Mouse (Mus musculus) intestine, embryonic 15.5 days (tissue): Measurements from ENCODE around the gene Fank1. TPM values are rescaled to one million over a fixed set of nuclear protein-coding genes. Genes with fewer than 3 reads are reported as not detected.
"Not testable (repeated sequence)": the region's sequence is repeated elsewhere in the genome, so short reads cannot be mapped to it uniquely, and the experiment has no call there.

Experiments used
- ATAC-seq: fragments of 200-750 bp; cut with Nextera tagmentation; 2 replicates; pipeline ENCODE4 v1.8.0; 2017; ENCODE audit warnings: moderate TSS enrichment, moderate library complexity
- H3K27ac ChIP-seq: fragments of 300-500 bp; sonication (generic); 2 replicates; pipeline ENCODE4 v1.5.1; 2015; ENCODE audit warnings: mild to moderate bottlenecking, inconsistent platforms
- H3K27me3 ChIP-seq: fragments of 300-500 bp; sonication (generic); replicated peaks from 2 replicates; pipeline ENCODE4 v1.6.1; 2015; ENCODE audit warnings: inconsistent platforms
- H3K36me3 ChIP-seq: fragments of 300-500 bp; sonication (generic); 2 replicates; pipeline ENCODE4 v1.6.1; 2015; ENCODE audit warnings: inconsistent platforms
- H3K4me1 ChIP-seq: fragments of 300-500 bp; sonication (generic); replicated peaks from 2 replicates; pipeline ENCODE4 v1.6.1; 2015; ENCODE audit warnings: inconsistent platforms
- H3K4me2 ChIP-seq: fragments of 300-500 bp; sonication (generic); replicated peaks from 2 replicates; pipeline ENCODE4 v1.6.1; 2015; ENCODE audit warnings: mild to moderate bottlenecking, inconsistent platforms
- H3K4me3 ChIP-seq: fragments of 300-500 bp; sonication (generic); replicated peaks from 2 replicates; pipeline ENCODE4 v1.5.1; 2015; ENCODE audit warnings: inconsistent platforms
- H3K9ac ChIP-seq: fragments of 300-500 bp; sonication (generic); 2 replicates; pipeline ENCODE4 v1.6.1; 2015; ENCODE audit warnings: inconsistent platforms
- H3K9me3 ChIP-seq: fragments of 300-500 bp; sonication (generic); 2 replicates; pipeline ENCODE4 v1.6.1; 2016; ENCODE audit warnings: inconsistent platforms
- WGBS: fragments of 180-500 bp; shearing (Covaris S2); methylation state at CpG from one replicate; pipeline ENCODE4 v1.1.7; 2015; 5-methylcytosine and 5-hydroxymethylcytosine counted together
- polyA plus RNA-seq: library from polyadenylated mRNA; unstranded; fragments of >200 nt; fragmentation: Nextera tagmentation; extraction: Ambion mirVana; gene quantifications from 2 replicates; pipeline ENCODE4 v1.2.1, GENCODE M21; 2015

Gene Fank1
- polyA plus RNA-seq, 1 experiment from 2014 or later: 1.1 TPM

DNA sequence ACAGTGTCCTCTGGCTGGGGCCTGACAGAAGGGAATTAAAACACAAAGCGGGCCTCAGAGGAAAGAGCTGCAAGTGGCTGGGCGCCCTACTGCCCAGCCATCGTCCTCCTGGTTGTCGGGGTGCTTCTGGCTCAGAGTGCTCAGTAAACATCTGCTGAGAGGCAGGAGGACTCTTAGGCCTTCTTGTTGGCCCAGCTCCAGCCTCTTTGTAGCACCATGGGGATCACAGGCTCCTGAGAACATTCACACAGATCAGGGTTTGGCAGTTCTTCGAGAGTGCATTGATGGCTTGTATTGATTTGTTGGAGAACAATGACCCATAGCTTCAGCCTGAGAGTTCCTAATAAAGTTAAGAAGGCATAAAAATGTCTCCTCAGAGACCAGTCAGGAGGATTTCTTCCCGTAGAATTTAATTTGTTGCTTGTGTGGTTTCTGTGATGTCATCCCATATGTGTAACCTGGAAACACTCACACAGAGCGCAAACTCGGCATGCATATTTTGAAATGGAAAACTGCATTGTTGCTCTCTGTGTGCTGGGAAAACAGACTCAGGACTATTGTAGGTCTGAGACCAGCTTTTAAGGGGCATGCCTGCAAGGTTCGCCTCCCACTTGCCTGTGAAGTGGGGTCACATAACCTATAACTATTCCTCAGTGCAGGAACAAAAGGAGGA, 108.2 kb downstream of the Fank1 start:
- not testable (repeated sequence) for H3K4me1 ChIP-seq, H3K4me3 ChIP-seq, ATAC-seq, H3K9ac ChIP-seq, H3K27ac ChIP-seq, H3K27me3 ChIP-seq, H3K9me3 ChIP-seq, H3K4me2 ChIP-seq, H3K36me3 ChIP-seq
- 65% methylated on average over 5 of the region's 9 CpGs for WGBS

GRCm38 (mm10) chr7:133888926-133889920, 112.6 kb downstream of the Fank1 start:
- H3K27me3 ChIP-seq: no peaks in the 10 kb centered on the region
- H3K27ac ChIP-seq: no peak overlapping the region
- H3K9ac ChIP-seq: no peak overlapping the region

GRCm38 (mm10) chr7:133889986-133890385, 113.3 kb downstream of the Fank1 start:
- Histone ChIP-seq H3K4me2 (no peak overlapping the region), H3K9ac (no peak overlapping the region), H3K27me3 (no peaks in the 10 kb centered on the region), H3K4me1 (no peaks in the 10 kb centered on the region), H3K36me3 (no peaks in the 10 kb centered on the region), H3K4me3 (no peak overlapping the region), H3K9me3 (no peaks in the 10 kb centered on the region), H3K27ac (no peak overlapping the region)
- no peak for ATAC-seq
- WGBS: 92% methylated on average over 4 of the region's 4 CpGs

More at GRCm38 (mm10) chr7:133888926-133889920, 112.6 kb downstream of the Fank1 start:
- no peaks in the 10 kb centered on the region for H3K9me3 ChIP-seq
- ATAC-seq: no peak
- no peaks in the 10 kb centered on the region for H3K36me3 ChIP-seq
- H3K4me3 ChIP-seq: no peak overlapping the region
- H3K4me1 ChIP-seq: no peaks in the 10 kb centered on the region
- H3K4me2 ChIP-seq: no peak overlapping the region
- WGBS: 82% methylated on average over 19 of the region's 19 CpGs

GRCm38 (mm10) chr7:133891298-133891697, 114.6 kb downstream of the Fank1 start:
- 90% methylated on average over 9 of the region's 9 CpGs for WGBS
- Histone ChIP-seq H3K4me3 (no peak overlapping the region), H3K27me3 (no peaks in the 10 kb centered on the region), H3K9ac (no peak overlapping the region), H3K36me3 (no peaks in the 10 kb centered on the region), H3K27ac (no peak overlapping the region), H3K9me3 (no peaks in the 10 kb centered on the region), H3K4me1 (no peaks in the 10 kb centered on the region), H3K4me2 (no peak overlapping the region)
- no peak for ATAC-seq

- ATAC-seq: no peak
- WGBS: 74% methylated on average over 4 of the region's 4 CpGs
- Histone ChIP-seq H3K9me3 (no peaks in the 10 kb centered on the region), H3K27me3 (no peaks in the 10 kb centered on the region), H3K4me2 (no peak overlapping the region), H3K36me3 (no peaks in the 10 kb centered on the region), H3K4me3 (no peak overlapping the region), H3K4me1 (no peaks in the 10 kb centered on the region), H3K27ac (no peak overlapping the region), H3K9ac (no peak overlapping the region)
Measured at GRCm38 (mm10) chr7:133891796-133892195, 115.1 kb downstream of the Fank1 start.

DNA sequence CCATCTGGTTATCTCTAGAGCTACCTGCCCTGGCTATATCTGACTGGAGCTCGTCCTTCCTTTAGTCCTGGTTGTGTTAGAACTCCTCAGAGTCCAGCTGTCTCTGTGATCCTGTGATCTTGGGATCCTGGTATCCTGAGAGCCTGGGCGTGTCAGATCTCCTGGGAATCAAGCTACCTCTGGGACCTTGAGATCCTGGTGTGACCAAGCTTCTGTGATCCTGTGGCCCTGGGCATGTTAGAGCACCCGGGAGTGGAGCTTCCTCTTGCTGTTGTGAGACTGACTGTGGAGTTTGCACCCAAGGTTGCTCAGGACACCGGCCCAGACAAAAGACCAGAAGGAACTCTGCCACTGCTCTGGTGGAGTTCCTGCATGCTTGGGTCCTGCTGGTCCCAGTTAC, 122.7 kb downstream of the Fank1 start:
- ATAC-seq: no peak

DNA sequence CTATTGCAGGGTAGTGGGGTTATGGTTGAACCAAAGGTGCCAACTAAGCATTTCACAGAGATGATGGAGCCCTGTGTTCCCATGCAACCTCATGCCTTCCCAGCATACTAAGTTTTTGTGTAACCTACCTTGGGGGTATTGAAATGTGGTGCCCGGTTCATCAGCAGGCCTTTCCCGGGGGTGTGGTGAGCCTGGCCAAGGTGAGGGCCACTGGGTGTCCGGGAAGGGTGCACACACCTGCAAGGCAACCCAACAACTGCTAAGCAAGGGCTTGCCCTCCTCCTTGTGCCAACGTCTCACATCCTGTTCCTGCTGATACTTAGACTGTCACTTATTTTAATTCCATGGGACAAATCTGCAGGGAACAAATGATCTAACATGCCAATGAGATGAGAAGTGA, 132.3 kb downstream of the Fank1 start:
- H3K4me1 ChIP-seq: no peaks in the 10 kb centered on the region
- no peaks in the 10 kb centered on the region for H3K36me3 ChIP-seq
- H3K4me2 ChIP-seq: no peak overlapping the region
- ATAC-seq: no peak
- no peaks in the 10 kb centered on the region for H3K9me3 ChIP-seq
- H3K4me3 ChIP-seq: no peak overlapping the region
- no peak overlapping the region for H3K27ac ChIP-seq
- no peaks in the 10 kb centered on the region for H3K27me3 ChIP-seq
- WGBS: 83% methylated on average over 4 of the region's 4 CpGs
- no peak overlapping the region for H3K9ac ChIP-seq

More for the DNA sequence above, 122.7 kb downstream of the Fank1 start:
- Histone ChIP-seq H3K4me3 (no peak overlapping the region), H3K9ac (no peak overlapping the region), H3K4me2 (no peak overlapping the region), H3K4me1 (no peaks in the 10 kb centered on the region), H3K36me3 (no peaks in the 10 kb centered on the region), H3K27ac (no peak overlapping the region), H3K27me3 (no peaks in the 10 kb centered on the region), H3K9me3 (no peaks in the 10 kb centered on the region)
- 84% methylated on average over 4 of the region's 4 CpGs for WGBS

DNA sequence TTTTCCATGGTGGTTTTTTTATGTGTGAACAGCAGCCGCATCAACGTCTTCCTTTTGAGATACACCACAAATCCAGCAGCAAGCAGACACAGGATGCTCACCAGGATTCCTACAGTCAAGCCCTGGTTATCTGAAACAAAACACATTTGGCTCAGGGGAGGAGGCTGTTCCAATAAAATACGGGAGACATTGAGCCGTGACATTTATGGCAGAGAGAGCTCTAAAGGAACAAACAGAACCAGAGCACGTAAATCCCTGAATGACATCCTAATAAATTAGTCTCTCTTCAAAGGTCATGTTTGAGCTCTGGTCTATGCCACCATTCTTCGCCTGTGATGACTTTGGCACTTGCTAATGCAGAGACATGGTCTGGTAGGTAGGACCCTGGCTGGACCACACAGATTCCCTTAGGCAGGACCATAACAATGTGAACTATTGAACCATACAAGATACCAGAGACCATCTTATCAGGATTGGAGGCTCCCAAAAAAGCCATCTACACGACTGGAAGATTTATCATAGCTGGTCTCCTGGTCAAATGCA, 133.2 kb downstream of the Fank1 start:
- Histone ChIP-seq H3K9me3 (no peaks in the 10 kb centered on the region), H3K4me3 (no peak overlapping the region), H3K36me3 (no peaks in the 10 kb centered on the region), H3K4me2 (no peak overlapping the region), H3K27ac (no peak overlapping the region), H3K4me1 (no peaks in the 10 kb centered on the region), H3K27me3 (no peaks in the 10 kb centered on the region), H3K9ac (no peak overlapping the region)
- WGBS: 31% methylated on average over 7 of the region's 7 CpGs
- ATAC-seq: no peak

GRCm38 (mm10) chr7:133911881-133912280, 135.2 kb downstream of the Fank1 start:
- 88% methylated on average over 3 of the region's 3 CpGs for WGBS

GRCm38 (mm10) chr7:133916230-133916629, 139.6 kb downstream of the Fank1 start:
- no peak overlapping the region for H3K4me2 ChIP-seq
- no peaks in the 10 kb centered on the region for H3K4me1 ChIP-seq
- no peak for ATAC-seq
- H3K4me3 ChIP-seq: no peak overlapping the region
- no peaks in the 10 kb centered on the region for H3K36me3 ChIP-seq
- no peak overlapping the region for H3K9ac ChIP-seq
- no peaks in the 10 kb centered on the region for H3K9me3 ChIP-seq
- 81% methylated on average over 9 of the region's 9 CpGs for WGBS
- H3K27ac ChIP-seq: no peak overlapping the region
- H3K27me3 ChIP-seq: no peaks in the 10 kb centered on the region

More at GRCm38 (mm10) chr7:133911881-133912280, 135.2 kb downstream of the Fank1 start:
- H3K4me3 ChIP-seq: no peak overlapping the region
- no peak overlapping the region for H3K9ac ChIP-seq
- no peaks in the 10 kb centered on the region for H3K27me3 ChIP-seq
- ATAC-seq: no peak
- H3K27ac ChIP-seq: no peak overlapping the region
- no peaks in the 10 kb centered on the region for H3K4me1 ChIP-seq
- H3K9me3 ChIP-seq: no peaks in the 10 kb centered on the region
- H3K4me2 ChIP-seq: no peak overlapping the region
- H3K36me3 ChIP-seq: no peaks in the 10 kb centered on the region

DNA sequence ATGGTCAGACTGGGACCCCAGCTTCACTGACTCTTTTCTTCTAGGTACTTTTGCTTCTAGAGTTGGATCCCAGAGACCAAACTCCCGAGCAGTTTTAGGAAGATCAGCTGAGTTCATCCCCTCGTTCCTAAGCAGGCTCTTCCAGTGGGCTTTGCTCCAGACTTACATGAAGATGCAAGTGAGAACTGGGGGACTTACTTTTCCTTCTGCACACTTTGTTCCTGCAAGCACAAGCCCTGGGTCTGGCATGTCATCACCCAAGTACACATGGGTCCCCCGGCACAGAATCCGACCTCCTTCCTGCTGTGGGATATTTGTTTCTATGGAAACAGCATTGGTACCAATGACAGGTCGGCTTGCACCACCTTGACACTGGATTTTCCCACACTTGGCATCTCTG, 142.6 kb downstream of the Fank1 start:
- no peak overlapping the region for H3K4me3 ChIP-seq
- no peaks in the 10 kb centered on the region for H3K27me3 ChIP-seq
- no peak overlapping the region for H3K27ac ChIP-seq
- H3K9me3 ChIP-seq: no peaks in the 10 kb centered on the region
- H3K36me3 ChIP-seq: no peaks in the 10 kb centered on the region
- H3K4me2 ChIP-seq: no peak overlapping the region
- no peak for ATAC-seq
- WGBS: 78% methylated on average over 5 of the region's 5 CpGs
- peaks cover 1% of the 10 kb centered on the region; the same call in 1 of the 2 replicates for H3K4me1 ChIP-seq
- H3K9ac ChIP-seq: no peak overlapping the region

- H3K36me3 ChIP-seq: no peaks in the 10 kb centered on the region
- H3K4me3 ChIP-seq: no peak overlapping the region
- H3K4me1 ChIP-seq: peaks cover 3% of the 10 kb centered on the region; the same call in 1 of the 2 replicates
- no peak for ATAC-seq
- no peaks in the 10 kb centered on the region for H3K9me3 ChIP-seq
- no peak overlapping the region for H3K4me2 ChIP-seq
- no peaks in the 10 kb centered on the region for H3K27me3 ChIP-seq
- H3K9ac ChIP-seq: no peak overlapping the region
- WGBS: 76% methylated on average over 5 of the region's 5 CpGs
- no peak overlapping the region for H3K27ac ChIP-seq
Measured at GRCm38 (mm10) chr7:133919918-133920317, 143.3 kb downstream of the Fank1 start.
